27 mouse cellular contexts compared by ENCODE assay signal in the genomic region with DNA sequence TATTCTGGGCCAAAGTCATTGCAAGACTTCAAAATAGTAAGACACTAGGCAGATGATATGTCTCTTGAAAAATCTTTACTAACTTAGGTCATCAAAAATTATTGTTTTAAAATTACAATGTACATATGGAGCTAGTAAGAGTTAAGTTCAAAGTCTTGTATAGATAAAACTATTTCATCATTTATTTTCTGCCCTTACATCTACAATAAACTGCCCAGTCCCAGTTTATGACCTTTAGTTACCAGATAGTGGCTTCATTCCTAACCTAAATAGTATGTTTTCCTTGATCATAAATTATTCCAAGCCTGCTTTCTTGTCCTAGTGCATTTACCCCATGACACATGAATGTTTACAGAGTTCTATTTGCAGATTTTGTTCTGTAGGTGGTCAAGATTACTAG.
"Had no signal": no experiment of that assay in that cellular context is flagged by ENCODE, and none has a peak within 500 bp of the region (broad histone marks: within the 10 kb centered on the region; RNA-seq: fewer than 3 reads in every experiment).

No protein-coding gene starts in this region.

- H3K9me3 ChIP-seq: embryonic facial prominence, embryonic 10.5 days; embryonic facial prominence, embryonic 12.5 days; embryonic facial prominence, embryonic 13.5 days; embryonic facial prominence, embryonic 15.5 days; forebrain, embryonic 10.5 days; forebrain, embryonic 12.5 days; forebrain, embryonic 13.5 days; forebrain, embryonic 15.5 days had no signal

- H3K27ac ChIP-seq: embryonic facial prominence, embryonic 10.5 days; embryonic facial prominence, embryonic 12.5 days; embryonic facial prominence, embryonic 13.5 days; embryonic facial prominence, embryonic 15.5 days; forebrain, embryonic 10.5 days; forebrain, embryonic 12.5 days; forebrain, embryonic 13.5 days; forebrain, embryonic 15.5 days; gastrocnemius, adult 2 months; heart, adult 2 months had no signal

- H3K36me3 ChIP-seq: embryonic facial prominence, embryonic 10.5 days; embryonic facial prominence, embryonic 12.5 days; embryonic facial prominence, embryonic 13.5 days; embryonic facial prominence, embryonic 15.5 days; forebrain, embryonic 10.5 days; forebrain, embryonic 12.5 days; forebrain, embryonic 15.5 days had no signal

- DNase-seq: cerebellum, adult 8-10 months; cerebellum, adult 9-10 months; cerebellum, adult 9-11 months; cerebellum, postnatal 10 days; cerebellum, postnatal 25 days; cerebellum, postnatal 36 days; embryo, embryonic 11 days; forebrain, postnatal 0 days; gastrocnemius, adult 2 months; gastrocnemius, postnatal 10 days; gastrocnemius, postnatal 14 days; gastrocnemius, postnatal 25 days; gastrocnemius, postnatal 36 days; heart, adult 11 months; heart, adult 18-20 months; heart, adult 2 months had no signal

- H3K27me3 ChIP-seq: embryonic facial prominence, embryonic 12.5 days; embryonic facial prominence, embryonic 13.5 days; embryonic facial prominence, embryonic 15.5 days; forebrain, embryonic 12.5 days; forebrain, embryonic 13.5 days; forebrain, embryonic 15.5 days had no signal

- H3K4me3 ChIP-seq: embryonic facial prominence, embryonic 10.5 days; embryonic facial prominence, embryonic 12.5 days; embryonic facial prominence, embryonic 13.5 days; embryonic facial prominence, embryonic 15.5 days; erythroblast, embryonic 14.5 days; forebrain, embryonic 10.5 days; forebrain, embryonic 12.5 days; forebrain, embryonic 13.5 days; forebrain, embryonic 15.5 days; gastrocnemius, adult 2 months; heart, adult 2 months had no signal

- H3K4me1 ChIP-seq: embryonic facial prominence, embryonic 10.5 days; embryonic facial prominence, embryonic 12.5 days; embryonic facial prominence, embryonic 13.5 days; embryonic facial prominence, embryonic 15.5 days had no signal

- H3K9ac ChIP-seq: embryonic facial prominence, embryonic 12.5 days; embryonic facial prominence, embryonic 13.5 days; embryonic facial prominence, embryonic 15.5 days; forebrain, embryonic 12.5 days; forebrain, embryonic 13.5 days; forebrain, embryonic 15.5 days; forebrain, postnatal 0 days had no signal

- ATAC-seq: forebrain, embryonic 13.5 days; forebrain, embryonic 14.5 days; forebrain, embryonic 15.5 days; forebrain, embryonic 16.5 days; forebrain, postnatal 0 days had no signal

- H3K4me2 ChIP-seq: embryonic facial prominence, embryonic 12.5 days; embryonic facial prominence, embryonic 13.5 days; embryonic facial prominence, embryonic 15.5 days; forebrain, embryonic 12.5 days; forebrain, embryonic 13.5 days; forebrain, embryonic 15.5 days had no signal
